Mouse (Mus musculus) retina, postnatal 7 days (tissue): Measurements from ENCODE around the gene Olfr922.

Experiments used
- DNase-seq: peaks from one replicate; pipeline ENCODE4 v3.0.0-alpha.2; 2012; ENCODE audit warnings: low read depth, low spot score

Olfr922 gene

GRCm38 (mm10) chr9:38814314-38814713, at the start of gene Olfr922:
Gene Olfr922, plus strand, starts transcription at chr9:38814614.
- no peak for DNase-seq

DNA sequence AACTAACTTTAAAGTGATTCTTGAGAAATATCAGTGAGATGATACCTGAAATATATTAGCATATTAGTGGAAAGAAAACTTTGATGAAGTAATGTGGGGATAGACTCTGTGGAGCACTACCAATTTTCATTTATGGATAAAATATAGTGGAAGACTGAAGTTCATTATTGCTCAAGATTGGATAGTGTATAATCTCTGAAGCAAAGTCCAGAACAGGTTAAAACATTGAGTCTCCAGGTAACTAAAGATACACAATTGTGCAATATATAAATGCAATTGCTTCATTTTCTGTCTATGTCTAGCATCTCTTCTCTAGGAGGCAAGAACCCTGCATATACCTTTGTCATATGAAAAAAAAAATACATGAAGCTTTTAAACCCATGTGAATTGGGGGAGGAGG, 41.6 kb upstream of the Olfr922 start, which contains the start of gene Olfr921:
Gene Olfr921, plus strand, starts transcription at position 301 of the 400 bp plus-strand sequence.
- DNase-seq: no peak

- no peak for DNase-seq
These were observed 21.7 kb upstream of the Olfr922 start for GRCm38 (mm10) chr9:38792689-38793088.

DNA sequence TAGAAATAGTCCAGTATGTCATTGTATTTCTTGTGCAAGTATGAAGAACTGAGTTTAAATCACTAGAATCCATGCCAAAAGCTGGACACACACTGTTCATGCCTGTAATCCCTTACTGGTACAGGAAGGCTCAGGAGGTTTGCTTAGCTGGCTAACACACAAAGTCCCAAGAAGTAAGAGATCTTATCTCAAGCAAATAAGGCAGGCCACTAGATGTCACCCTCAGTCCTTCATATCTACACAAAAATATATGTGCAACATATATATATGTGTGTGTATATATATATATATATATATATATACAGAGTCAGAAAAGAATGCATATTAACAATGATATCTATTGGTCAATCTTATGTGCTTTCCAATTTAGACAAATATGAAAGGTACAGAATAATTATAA, 8.7 kb upstream of the Olfr922 start:
- no peak for DNase-seq

GRCm38 (mm10) chr9:38815458-38815986, 1.1 kb downstream of the Olfr922 start:
- DNase-seq: no peak

DNA sequence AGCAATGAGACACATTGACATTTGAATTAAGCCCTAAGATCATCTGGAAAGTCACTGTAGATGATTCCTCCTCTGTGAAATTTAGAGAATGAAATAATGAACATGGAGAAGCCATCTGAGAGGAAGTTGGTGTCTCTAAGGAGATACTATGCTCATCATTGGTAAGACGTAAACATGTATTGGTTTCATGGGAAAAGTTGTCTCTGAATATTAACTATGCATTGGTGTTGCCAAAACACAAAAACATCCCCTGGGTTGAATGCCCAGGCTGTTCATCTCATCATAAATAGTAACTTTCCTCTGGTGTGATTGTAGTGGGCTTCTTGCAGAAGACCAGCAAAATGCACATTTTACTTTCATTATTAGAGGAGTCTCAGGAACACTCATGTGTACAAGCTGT, 11.8 kb downstream of the Olfr922 start, which contains the start of gene Olfr923:
Gene Olfr923, plus strand, starts transcription at position 301 of the 400 bp plus-strand sequence.
- DNase-seq: no peak

DNA sequence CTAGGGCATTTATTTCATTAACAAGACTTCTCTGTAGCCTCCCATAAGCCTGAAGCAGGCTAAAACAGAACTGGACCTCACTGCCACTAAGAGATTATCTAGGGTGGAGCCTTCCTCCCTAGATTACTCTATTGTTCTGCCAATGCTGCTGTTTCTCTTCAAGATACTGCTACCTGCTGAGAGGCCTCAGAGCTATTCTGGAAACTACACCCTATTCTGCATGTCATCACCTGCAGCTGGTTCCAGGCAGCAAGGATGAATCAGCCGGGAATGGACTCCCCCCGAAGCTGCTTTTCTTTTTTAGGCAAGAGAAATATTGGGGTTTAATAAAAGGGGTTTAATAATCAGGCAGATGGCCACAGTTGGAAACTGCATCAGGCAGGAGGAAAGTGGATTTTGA, 18.6 kb downstream of the Olfr922 start:
- DNase-seq: no peak

GRCm38 (mm10) chr9:38844149-38844548, 29.7 kb downstream of the Olfr922 start, which contains the start of gene Olfr924:
Gene Olfr924, plus strand, starts transcription at chr9:38844449.
- DNase-seq: no peak

- no peak for DNase-seq
These were observed 40.3 kb downstream of the Olfr922 start, which contains the start of gene Olfr26 for GRCm38 (mm10) chr9:38854760-38855159. Gene Olfr26, plus strand, starts transcription at chr9:38855060.
